22 mouse cellular contexts compared by ENCODE assay signal in genomic region chr4:104625316-104625715, GRCm38 (mm10).
DNase-seq lines count a peak whose midpoint lies in the region; ATAC-seq and TF ChIP-seq lines count a peak whose summit lies in the region.
"Had no signal": no experiment of that assay in that cellular context is flagged by ENCODE, and none has a peak within 500 bp of the region (broad histone marks: within the 10 kb centered on the region; RNA-seq: fewer than 3 reads in every experiment).

No protein-coding gene starts in this region.

- no peak overlapping the region for H3K4me3 ChIP-seq in forebrain, embryonic 12.5 days (replicated peaks)
- no peak overlapping the region for H3K4me3 ChIP-seq in forebrain, embryonic 13.5 days
- peak overlapping the region; percentile 43; the same call in 1 of the 2 replicates for H3K4me3 ChIP-seq in kidney, adult 2 months (ENCODE audit: insufficient read depth, low read depth, low read length)
- H3K4me3 ChIP-seq: embryonic facial prominence, embryonic 13.5 days; forebrain, embryonic 15.5 days; heart, embryonic 13.5 days; hindbrain, embryonic 12.5 days had no signal

- DNase-seq in kidney, adult 2 months, result peak; percentile 80
- peak; percentile 35 for DNase-seq in kidney, postnatal 10 days
- DNase-seq in yolk sac, embryonic 10.5 days (ENCODE audit: low spot score), result peak; percentile 5
- DNase-seq in gastrocnemius, postnatal 14 days, result no peak
- DNase-seq: adrenal gland, postnatal 10 days; B cell, adult 2 months; cerebellum, adult 18-20 months; cerebellum, adult 9-11 months; cerebellum, postnatal 36 days; gastrocnemius, postnatal 25 days; heart, postnatal 4 days had no signal

- intact Hi-C loops in gastrocnemius, postnatal 14 days (cut with DNase I; ENCODE audit: low total_unique reads), result no loop called here

- H3K9me3 ChIP-seq in forebrain, embryonic 12.5 days, result no peaks in the 10 kb centered on the region
- no peaks in the 10 kb centered on the region for H3K9me3 ChIP-seq in forebrain, embryonic 13.5 days (replicated peaks)
- H3K9me3 ChIP-seq: embryonic facial prominence, embryonic 13.5 days; forebrain, embryonic 15.5 days; heart, embryonic 13.5 days had no signal

- no peak overlapping the region for H3K4me2 ChIP-seq in forebrain, embryonic 12.5 days
- H3K4me2 ChIP-seq in forebrain, embryonic 13.5 days, result no peak overlapping the region
- H3K4me2 ChIP-seq: embryonic facial prominence, embryonic 13.5 days; forebrain, embryonic 15.5 days; heart, embryonic 13.5 days; hindbrain, embryonic 12.5 days had no signal

- WGBS in forebrain, embryonic 12.5 days, result 91% methylated on average over 8 of the region's 8 CpGs
- 93% methylated on average over 8 of the region's 8 CpGs for WGBS in forebrain, embryonic 13.5 days
- WGBS in kidney, adult 2 months, result 47% methylated on average over 8 of the region's 8 CpGs

- H3K4me1 ChIP-seq in forebrain, embryonic 12.5 days, result no peaks in the 10 kb centered on the region
- H3K4me1 ChIP-seq in forebrain, embryonic 13.5 days, result no peaks in the 10 kb centered on the region
- peaks cover 4% of the 10 kb centered on the region; the same call in 1 of the 2 replicates for H3K4me1 ChIP-seq in kidney, adult 2 months (ENCODE audit: control insufficient read depth, insufficient read depth, low read length)
- H3K4me1 ChIP-seq: embryonic facial prominence, embryonic 13.5 days; forebrain, embryonic 15.5 days; heart, embryonic 13.5 days; hindbrain, embryonic 12.5 days had no signal

- no peak for TF ChIP-seq POLR2A in kidney, adult 2 months (IDR thresholded peaks at IDR 0.05; ENCODE audit: low read depth, low read length)

- H3K27me3 ChIP-seq in forebrain, embryonic 12.5 days, result no peaks in the 10 kb centered on the region
- no peaks in the 10 kb centered on the region for H3K27me3 ChIP-seq in forebrain, embryonic 13.5 days
- no peaks in the 10 kb centered on the region for H3K27me3 ChIP-seq in kidney, adult 2 months (replicated peaks; ENCODE audit: control insufficient read depth, insufficient read depth, low read length)
- H3K27me3 ChIP-seq: embryonic facial prominence, embryonic 13.5 days; forebrain, embryonic 15.5 days; heart, embryonic 13.5 days; hindbrain, embryonic 12.5 days had no signal

- H3K36me3 ChIP-seq in forebrain, embryonic 12.5 days (replicated peaks), result no peaks in the 10 kb centered on the region
- peaks cover 7% of the 10 kb centered on the region for H3K36me3 ChIP-seq in forebrain, embryonic 13.5 days (ENCODE audit: poor library complexity, severe bottlenecking)
- no peaks in the 10 kb centered on the region for H3K36me3 ChIP-seq in kidney, adult 2 months (ENCODE audit: control insufficient read depth, insufficient read depth, low read length)
- H3K36me3 ChIP-seq: embryonic facial prominence, embryonic 13.5 days; forebrain, embryonic 15.5 days; G1E; heart, embryonic 13.5 days; hindbrain, embryonic 12.5 days had no signal

- no peak for TF ChIP-seq CTCF in kidney, adult 2 months (conservative IDR thresholded peaks at IDR 0.05; ENCODE audit: insufficient read depth, insufficient read length, low read depth, low read length)

- no peak for ATAC-seq in forebrain, embryonic 12.5 days (ENCODE audit: low FRiP score)
- no peak for ATAC-seq in forebrain, embryonic 13.5 days
- no peak for ATAC-seq in cerebellum, adult (ENCODE audit: insufficient number of reproducible peaks, low FRiP score, low TSS enrichment)
- ATAC-seq: CD4-positive, CD25-positive, alpha-beta regulatory T cell, adult 4 months; forebrain, embryonic 15.5 days; hindbrain, embryonic 16.5 days; inflammation-experienced regulatory T-cells, adult 6 months had no signal

- 0 out of 2 replicates have a peak overlapping the region, but pooled peaks have one; percentile 5 for H3K27ac ChIP-seq in forebrain, embryonic 12.5 days
- no peak overlapping the region for H3K27ac ChIP-seq in forebrain, embryonic 13.5 days
- peak overlapping the region; percentile 53 for H3K27ac ChIP-seq in kidney, adult 2 months (ENCODE audit: insufficient read depth, low read depth, low read length)
- H3K27ac ChIP-seq: embryonic facial prominence, embryonic 13.5 days; forebrain, embryonic 15.5 days; heart, embryonic 13.5 days; hindbrain, embryonic 12.5 days had no signal

- no peak overlapping the region for H3K9ac ChIP-seq in forebrain, embryonic 12.5 days
- H3K9ac ChIP-seq in forebrain, embryonic 13.5 days, result no peak overlapping the region
- H3K9ac ChIP-seq: embryonic facial prominence, embryonic 13.5 days; forebrain, embryonic 15.5 days; heart, embryonic 13.5 days; hindbrain, embryonic 12.5 days had no signal
